Mouse (Mus musculus) E14TG2a.4 (cell line): Measurements from ENCODE around the gene Calm1.
A peak's percentile ranks its signal among the peaks of the same experiment; 100 is the strongest.

Experiments
- H3K27me3 ChIP-seq: 2 replicates; pipeline ENCODE4 v1.6.1; 2014; ENCODE audit warnings: low read length, control low read depth; ENCODE audit not compliant: insufficient read depth
- H3K36me3 ChIP-seq: 2 replicates; pipeline ENCODE4 v1.6.1; 2014; ENCODE audit warnings: low read length, control low read depth; ENCODE audit not compliant: insufficient read depth
- H3K4me1 ChIP-seq: replicated peaks from 2 replicates; pipeline ENCODE4 v1.6.1; 2014; ENCODE audit warnings: low read depth, low read length, control low read depth
- H3K4me3 ChIP-seq: replicated peaks from 2 replicates; pipeline ENCODE4 v1.5.1; 2014; ENCODE audit warnings: mild to moderate bottlenecking, low read length
- H3K9me3 ChIP-seq: 2 replicates; pipeline ENCODE4 v1.6.1; 2014; ENCODE audit warnings: low read length, control low read depth
- CTCF ChIP-seq: conservative IDR thresholded peaks from 2 replicates; pipeline ENCODE4 v1.5.1; 2014; ENCODE audit warnings: low read length
- NANOG ChIP-seq: IDR thresholded peaks from 2 replicates; pipeline ENCODE4 v1.6.1; 2014; ENCODE audit warnings: borderline replicate concordance, low read length, mixed read lengths
- POU5F1 ChIP-seq: IDR thresholded peaks from 2 replicates; pipeline ENCODE4 v1.6.1; 2014; ENCODE audit warnings: low read length, borderline replicate concordance

Gene Calm1

DNA sequence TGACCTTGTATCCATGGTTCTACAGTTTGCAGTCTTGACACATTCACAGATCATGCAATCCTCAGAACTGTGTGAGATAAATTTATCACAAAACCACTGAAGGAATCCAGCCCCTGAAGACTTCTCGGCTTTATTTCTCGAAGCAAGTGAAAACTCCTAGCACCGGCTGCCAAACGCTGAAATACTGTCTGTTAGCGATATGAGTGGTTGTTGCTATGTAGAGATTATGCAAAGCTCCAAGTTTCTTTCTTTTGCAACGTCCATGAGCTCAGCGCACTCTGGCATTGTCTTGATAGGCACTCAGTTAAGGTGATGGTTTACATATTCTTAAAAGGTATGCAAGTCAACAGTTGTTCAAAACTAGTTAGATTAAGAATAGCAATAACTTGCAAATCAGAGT, 13.3 kb upstream of the Calm1 start:
- no peak for TF ChIP-seq POU5F1
- TF ChIP-seq NANOG = no peak
- no peak for TF ChIP-seq CTCF

DNA sequence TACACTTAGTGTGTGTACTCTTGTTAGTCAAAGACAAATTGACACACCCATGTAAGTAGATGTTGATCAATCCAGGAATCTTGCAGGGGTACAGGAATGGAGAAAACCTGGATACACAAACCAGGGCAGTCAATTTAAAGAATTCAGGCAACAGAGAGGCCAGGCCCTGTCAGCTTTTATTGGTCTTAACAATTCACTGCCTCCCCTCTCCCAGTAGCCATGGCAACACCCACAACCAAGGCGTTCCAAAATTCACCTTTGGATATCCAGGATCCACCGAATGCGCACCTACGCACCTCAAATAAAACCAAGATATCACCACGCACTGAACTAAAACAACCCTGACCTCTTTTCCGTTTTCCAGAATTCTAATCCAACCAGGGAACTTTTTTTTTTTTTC, 12.9 kb upstream of the Calm1 start:
- Histone ChIP-seq H3K4me3 (peak overlapping the region; percentile 90), H3K36me3 (no peaks in the 10 kb centered on the region), H3K27me3 (no peaks in the 10 kb centered on the region), H3K4me1 (peaks cover 57% of the 10 kb centered on the region), H3K9me3 (no peaks in the 10 kb centered on the region)
- no peak for TF ChIP-seq POU5F1
- TF ChIP-seq CTCF = no peak
- no peak for TF ChIP-seq NANOG

More for the DNA sequence above, 13.3 kb upstream of the Calm1 start:
- no peaks in the 10 kb centered on the region for H3K36me3 ChIP-seq
- peaks cover 54% of the 10 kb centered on the region for H3K4me1 ChIP-seq
- H3K4me3 ChIP-seq = no peak overlapping the region
- no peaks in the 10 kb centered on the region for H3K9me3 ChIP-seq
- H3K27me3 ChIP-seq = no peaks in the 10 kb centered on the region

DNA sequence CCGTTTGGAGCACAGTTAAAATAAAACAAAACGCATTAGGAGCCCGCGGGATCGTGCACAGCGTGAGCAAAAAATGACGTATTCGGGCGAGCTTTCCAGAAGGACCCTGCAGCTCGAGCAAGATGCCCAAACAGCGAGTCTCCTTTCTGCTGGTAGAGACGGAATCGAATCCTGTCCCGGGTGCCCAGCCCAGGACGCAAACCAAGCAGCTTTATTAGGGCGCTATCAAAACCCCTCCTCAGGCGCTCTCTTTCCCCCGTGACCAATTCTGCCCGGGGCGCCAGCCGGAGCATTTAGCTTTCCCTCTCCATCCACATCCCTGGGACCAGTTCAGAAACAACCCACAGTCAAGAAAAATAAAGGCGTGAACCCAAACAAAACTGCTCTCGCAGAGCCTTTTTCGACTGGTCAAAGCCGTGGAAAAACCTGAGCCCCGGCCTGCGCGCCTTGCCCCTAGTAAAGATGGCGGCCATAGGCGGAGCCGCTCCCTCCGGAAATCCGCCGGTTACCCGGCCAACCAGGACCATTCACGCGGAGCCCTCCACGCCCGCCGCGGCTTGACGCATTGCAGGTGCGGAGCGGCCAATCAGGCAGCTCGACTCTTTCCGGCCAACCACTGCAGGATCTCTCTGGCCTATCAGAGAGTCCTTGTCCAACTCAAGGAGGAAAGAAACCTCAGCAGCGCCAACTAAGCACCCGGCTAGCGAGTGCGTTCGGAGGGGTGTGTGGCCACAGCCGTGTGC, 12.1 kb upstream of the Calm1 start:
- no peaks in the 10 kb centered on the region for H3K9me3 ChIP-seq
- no peaks in the 10 kb centered on the region for H3K36me3 ChIP-seq
- no peaks in the 10 kb centered on the region for H3K27me3 ChIP-seq
- peak overlapping the region; percentile 90 for H3K4me3 ChIP-seq
- no peak for TF ChIP-seq NANOG
- TF ChIP-seq POU5F1 = no peak
- TF ChIP-seq CTCF = no peak
- H3K4me1 ChIP-seq = peaks cover 58% of the 10 kb centered on the region

DNA sequence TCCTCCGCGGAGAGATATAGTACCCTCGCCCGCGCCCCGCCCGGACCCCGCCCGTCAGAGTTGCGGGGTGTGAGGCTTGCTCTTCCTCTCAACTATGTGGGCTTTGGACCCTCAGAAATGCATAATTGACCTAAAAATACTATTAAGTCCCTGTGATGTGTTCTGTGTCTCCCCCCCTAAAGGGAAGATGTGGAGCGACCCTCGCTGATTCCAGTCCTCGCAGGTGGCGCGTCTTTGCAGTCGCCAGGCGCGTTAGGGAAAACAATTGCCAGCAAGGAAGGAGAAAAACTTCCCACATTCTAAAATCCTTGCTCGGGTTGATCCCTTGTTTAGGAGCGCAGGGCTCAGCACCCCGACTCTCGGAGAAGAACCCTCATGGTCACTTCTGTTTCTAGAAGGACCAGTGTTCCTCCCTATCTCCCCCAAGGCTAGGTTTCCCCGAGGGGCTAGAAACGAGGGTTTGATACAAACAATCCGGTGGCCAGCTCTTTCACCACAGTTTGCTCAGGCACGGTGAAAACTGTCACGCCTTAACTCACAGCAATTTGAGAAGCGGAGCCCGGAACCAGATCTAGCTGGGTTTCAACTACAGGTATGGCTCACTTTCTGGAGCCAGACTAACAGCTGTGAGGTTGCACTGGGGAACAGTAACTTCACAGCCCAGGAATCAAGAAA, 11.3 kb upstream of the Calm1 start:
- TF ChIP-seq POU5F1 (no peak), CTCF (no peak), NANOG (no peak)
- no peaks in the 10 kb centered on the region for H3K27me3 ChIP-seq
- peaks cover 63% of the 10 kb centered on the region for H3K4me1 ChIP-seq
- peak overlapping the region; percentile 90 for H3K4me3 ChIP-seq
- H3K36me3 ChIP-seq = no peaks in the 10 kb centered on the region
- H3K9me3 ChIP-seq = no peaks in the 10 kb centered on the region

DNA sequence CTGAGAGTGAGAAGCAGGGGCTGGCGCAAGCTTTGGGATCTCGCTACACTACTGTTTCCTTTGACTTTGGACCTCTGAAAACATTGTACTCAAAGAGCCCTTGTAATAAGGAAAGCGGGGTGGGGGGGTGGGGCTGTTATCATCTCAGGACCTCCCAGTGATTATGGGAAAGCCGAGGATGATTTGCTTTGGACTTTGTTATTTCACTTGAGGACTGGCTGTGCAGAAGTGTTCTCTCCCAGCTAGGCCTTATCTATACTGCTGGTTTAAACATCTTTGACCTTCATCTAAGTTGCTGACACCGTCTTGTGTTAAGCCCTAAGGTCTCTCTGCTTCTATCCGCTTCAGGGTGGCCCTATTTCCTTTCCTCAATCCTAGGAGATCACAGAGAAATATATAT, 8.4 kb upstream of the Calm1 start:
- Histone ChIP-seq H3K4me3 (no peak overlapping the region), H3K36me3 (no peaks in the 10 kb centered on the region), H3K27me3 (no peaks in the 10 kb centered on the region), H3K4me1 (peaks cover 61% of the 10 kb centered on the region), H3K9me3 (no peaks in the 10 kb centered on the region)
- TF ChIP-seq CTCF = no peak
- TF ChIP-seq POU5F1 = no peak
- TF ChIP-seq NANOG = no peak

DNA sequence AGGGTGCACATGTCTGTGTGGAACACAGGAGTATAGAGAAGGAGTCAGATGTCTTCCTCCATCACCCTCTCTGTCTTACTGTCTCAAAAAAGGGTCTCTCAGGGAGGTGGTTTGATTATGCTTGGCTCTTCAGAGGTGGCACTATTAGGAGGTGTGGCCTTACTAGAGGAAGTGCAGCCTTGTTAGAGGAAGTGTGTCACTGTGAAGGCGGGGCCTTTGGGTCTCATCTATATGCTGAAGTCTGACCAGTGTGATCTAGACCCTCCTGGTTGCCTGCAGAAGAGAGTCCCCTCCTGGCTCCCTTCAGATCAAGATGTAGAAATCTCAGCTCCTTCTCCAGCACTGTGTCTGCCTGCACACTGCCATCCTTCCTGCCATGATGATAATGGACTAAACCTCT, 5.1 kb upstream of the Calm1 start:
- TF ChIP-seq NANOG (no peak), POU5F1 (no peak), CTCF (no peak)
- Histone ChIP-seq H3K4me3 (no peak overlapping the region), H3K27me3 (no peaks in the 10 kb centered on the region), H3K36me3 (no peaks in the 10 kb centered on the region), H3K9me3 (no peaks in the 10 kb centered on the region), H3K4me1 (peaks cover 46% of the 10 kb centered on the region)

DNA sequence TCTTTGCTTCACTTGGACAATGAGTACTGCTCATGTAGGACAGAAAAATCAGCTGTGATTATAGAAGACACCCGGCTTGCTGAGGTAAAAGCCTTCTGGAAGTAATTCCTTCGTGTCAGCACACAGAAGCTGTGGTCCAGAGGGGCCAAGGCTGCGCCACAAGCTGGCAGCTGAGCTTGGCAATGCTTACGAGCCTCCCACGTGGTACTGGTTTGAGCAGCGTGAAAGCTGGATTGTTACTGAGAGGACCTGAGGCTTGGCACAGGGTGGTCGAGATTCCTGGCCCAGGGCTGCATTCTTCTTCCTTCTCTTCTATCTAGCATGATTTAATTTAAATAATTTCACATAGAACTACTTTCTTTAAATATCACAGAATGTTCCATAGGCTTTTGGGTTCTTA, 2.4 kb upstream of the Calm1 start:
- TF ChIP-seq CTCF (no peak), NANOG (no peak), POU5F1 (no peak)
- Histone ChIP-seq H3K4me3 (no peak overlapping the region), H3K9me3 (no peaks in the 10 kb centered on the region), H3K36me3 (no peaks in the 10 kb centered on the region), H3K4me1 (peaks cover 47% of the 10 kb centered on the region), H3K27me3 (no peaks in the 10 kb centered on the region)

DNA sequence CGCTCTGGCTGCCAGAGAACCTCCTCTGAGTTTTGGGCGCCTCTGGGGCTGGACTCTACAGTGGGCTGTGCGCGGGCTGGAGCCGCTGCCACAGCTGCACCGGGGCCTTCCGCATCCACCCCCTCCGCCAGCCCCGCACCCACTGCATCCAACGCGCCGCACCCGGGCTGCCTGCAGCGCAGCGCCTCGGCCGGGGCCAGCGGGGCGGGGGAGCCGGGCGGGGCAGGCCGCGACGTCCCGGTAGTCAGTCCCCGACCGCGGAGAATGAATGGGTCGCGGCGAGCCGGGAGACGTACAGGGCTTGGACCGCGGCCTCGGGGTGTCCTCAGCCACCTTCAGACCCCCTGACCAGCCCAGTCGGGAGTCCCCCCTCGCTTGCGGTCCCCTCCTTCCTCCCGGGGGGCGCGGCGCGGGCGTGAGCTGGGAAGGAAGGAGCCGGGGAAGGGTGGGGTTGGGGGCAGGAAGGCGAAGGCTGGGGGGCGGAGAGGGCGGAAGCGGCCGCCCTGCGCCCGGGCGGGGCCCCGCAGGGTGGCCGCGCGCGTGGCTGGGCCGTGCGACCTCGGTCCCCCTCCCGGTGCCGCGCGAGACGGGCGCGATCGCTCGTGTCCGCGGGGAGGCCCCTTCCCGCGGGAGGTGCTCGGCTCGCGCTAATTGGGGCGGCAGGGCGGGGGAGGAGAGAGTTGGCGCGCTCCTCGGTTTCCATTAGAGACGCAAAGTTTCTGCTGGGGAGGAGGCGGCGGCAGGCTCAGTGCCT, 833 bp downstream of the Calm1 start:
- peak overlapping the region; percentile 96 for H3K4me3 ChIP-seq
- H3K27me3 ChIP-seq = no peaks in the 10 kb centered on the region
- TF ChIP-seq NANOG (no peak), POU5F1 (no peak), CTCF (no peak)
- H3K4me1 ChIP-seq = peaks cover 48% of the 10 kb centered on the region
- peaks cover 30% of the 10 kb centered on the region for H3K36me3 ChIP-seq
- H3K9me3 ChIP-seq = no peaks in the 10 kb centered on the region
